Mouse (Mus musculus): ENCODE measurements around the gene Dhx16. TPM values are rescaled to one million over a fixed set of nuclear protein-coding genes. Genes with fewer than 3 reads are reported as not detected.
"Not testable (repeated sequence)": the region's sequence is repeated elsewhere in the genome, so short reads cannot be mapped to it uniquely, and the experiment has no call there.

The Dhx16 gene
- polyA plus RNA-seq, 1 experiment from 2014 or later = 44.2 TPM

GRCm38 (mm10) chr17:35919864-35920301 lies 40.3 kb downstream of the Dhx16 start:
- peak overlapping the region; percentile 95; the same call in 1 of the 2 replicates for H3K27ac ChIP-seq
- 34% methylated on average over 6 of the region's 6 CpGs for WGBS
- no peaks in the 10 kb centered on the region for H3K9me3 ChIP-seq
- no peak overlapping the region for H3K9ac ChIP-seq
- peaks cover 21% of the 10 kb centered on the region for H3K4me1 ChIP-seq (replicated peaks)
- H3K4me2 ChIP-seq (replicated peaks) = peak overlapping the region; percentile 76
- peaks cover 14% of the 10 kb centered on the region for H3K36me3 ChIP-seq
- H3K27me3 ChIP-seq (replicated peaks) = no peaks in the 10 kb centered on the region
- no peak for ATAC-seq
- H3K4me3 ChIP-seq (replicated peaks) = no peak overlapping the region

DNA sequence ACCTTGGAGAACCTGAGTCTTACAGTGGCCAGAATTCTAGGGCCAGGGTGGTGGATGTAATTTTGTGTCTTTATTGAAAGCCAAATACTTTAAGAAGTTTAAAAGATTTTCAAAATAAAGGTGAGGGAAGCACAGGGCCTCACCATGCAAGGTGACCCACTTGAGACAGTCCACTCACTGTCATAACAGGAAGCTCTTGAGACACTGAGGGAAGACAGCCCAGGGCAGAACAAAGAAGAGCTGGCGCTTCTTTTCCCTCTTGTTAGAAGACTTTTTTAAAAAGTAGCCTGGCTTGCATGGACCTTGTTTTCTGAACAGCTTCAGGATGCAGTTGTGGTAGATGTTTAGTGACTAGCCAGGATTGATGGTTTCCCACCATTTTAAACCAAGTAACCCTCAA lies 40.8 kb downstream of the Dhx16 start:
- H3K4me2 ChIP-seq (replicated peaks) = peak overlapping the region; percentile 76; the same call in 1 of the 2 replicates
- no peak overlapping the region for H3K9ac ChIP-seq
- no peaks in the 10 kb centered on the region for H3K27me3 ChIP-seq (replicated peaks)
- H3K27ac ChIP-seq = peak overlapping the region; percentile 95
- peaks cover 16% of the 10 kb centered on the region for H3K36me3 ChIP-seq
- no peak overlapping the region for H3K4me3 ChIP-seq (replicated peaks)
- WGBS = 42% methylated on average over 1 of the region's 1 CpGs
- no peak for ATAC-seq
- H3K4me1 ChIP-seq (replicated peaks) = peaks cover 21% of the 10 kb centered on the region
- no peaks in the 10 kb centered on the region for H3K9me3 ChIP-seq

GRCm38 (mm10) chr17:35920862-35921562 lies 41.4 kb downstream of the Dhx16 start:
- H3K27ac ChIP-seq = peak overlapping the region; percentile 95; the same call in 1 of the 2 replicates
- no peaks in the 10 kb centered on the region for H3K27me3 ChIP-seq (replicated peaks)
- H3K4me3 ChIP-seq (replicated peaks) = no peak overlapping the region
- no peak overlapping the region for H3K9ac ChIP-seq
- H3K4me2 ChIP-seq (replicated peaks) = no peak overlapping the region
- peaks cover 19% of the 10 kb centered on the region for H3K4me1 ChIP-seq (replicated peaks)
- 64% methylated on average over 5 of the region's 5 CpGs for WGBS
- peaks cover 16% of the 10 kb centered on the region for H3K36me3 ChIP-seq
- no peaks in the 10 kb centered on the region for H3K9me3 ChIP-seq
- no peak for ATAC-seq

DNA sequence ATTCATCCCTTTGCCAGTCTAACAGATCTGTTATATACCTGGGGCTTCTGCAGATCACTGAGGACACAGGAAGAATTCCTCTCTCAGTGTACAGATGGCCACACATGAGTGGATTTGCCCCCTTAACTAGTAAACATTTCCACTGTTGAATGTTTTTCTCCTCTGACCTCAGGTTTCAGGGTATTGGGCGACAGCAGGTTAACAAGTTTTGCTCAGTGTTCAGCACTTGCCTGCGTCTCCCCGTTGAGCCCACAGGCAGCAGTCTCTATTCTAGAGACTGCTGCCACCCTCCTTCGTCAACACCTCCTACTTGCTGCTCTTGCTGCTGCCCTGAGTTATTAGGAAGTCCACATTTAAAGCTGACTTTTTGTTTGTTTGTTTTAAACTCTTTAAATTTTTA lies 42.1 kb downstream of the Dhx16 start:
- H3K9ac ChIP-seq = no peak overlapping the region
- H3K27me3 ChIP-seq (replicated peaks) = no peaks in the 10 kb centered on the region
- ATAC-seq = no peak

DNA sequence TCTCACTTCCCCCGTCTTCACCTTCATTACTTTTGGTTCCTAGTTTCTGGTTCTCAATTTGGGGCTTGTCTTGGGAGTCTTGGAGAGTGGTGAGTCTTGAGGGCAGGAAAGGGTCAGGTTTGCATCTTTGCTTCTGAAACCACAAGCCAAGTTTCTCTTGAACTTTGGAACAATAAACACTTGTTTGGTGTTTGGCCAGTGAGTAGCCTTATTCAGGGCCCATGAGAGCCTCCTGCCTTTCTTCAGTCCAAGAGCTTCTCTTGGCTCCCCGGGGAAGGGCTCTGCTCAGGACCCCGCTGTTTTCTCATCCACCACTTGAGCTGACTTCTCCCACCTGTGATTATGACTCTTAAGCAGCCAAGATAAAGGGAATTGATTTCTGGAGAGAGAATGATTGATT lies 42.9 kb downstream of the Dhx16 start:
- Histone ChIP-seq H3K9me3 (no peaks in the 10 kb centered on the region), H3K36me3 (peaks cover 26% of the 10 kb centered on the region), H3K27ac (no peak overlapping the region), H3K4me1 (replicated peaks) (peaks cover 19% of the 10 kb centered on the region), H3K4me3 (replicated peaks) (no peak overlapping the region), H3K27me3 (replicated peaks) (no peaks in the 10 kb centered on the region), H3K4me2 (replicated peaks) (no peak overlapping the region), H3K9ac (no peak overlapping the region)
- WGBS = 79% methylated on average over 3 of the region's 3 CpGs
- ATAC-seq = no peak

More for the DNA sequence above, 42.1 kb downstream of the Dhx16 start:
- Histone ChIP-seq H3K4me3 (replicated peaks) (no peak overlapping the region), H3K4me1 (replicated peaks) (peaks cover 19% of the 10 kb centered on the region), H3K4me2 (replicated peaks) (no peak overlapping the region), H3K27ac (no peak overlapping the region), H3K36me3 (peaks cover 22% of the 10 kb centered on the region), H3K9me3 (no peaks in the 10 kb centered on the region)
- 82% methylated on average over 4 of the region's 4 CpGs for WGBS

GRCm38 (mm10) chr17:35923281-35923680 lies 43.7 kb downstream of the Dhx16 start:
- Histone ChIP-seq H3K27me3 (replicated peaks) (no peaks in the 10 kb centered on the region), H3K36me3 (peaks cover 33% of the 10 kb centered on the region), H3K4me2 (replicated peaks) (no peak overlapping the region), H3K4me3 (replicated peaks) (no peak overlapping the region), H3K9ac (no peak overlapping the region), H3K4me1 (replicated peaks) (peaks cover 19% of the 10 kb centered on the region), H3K27ac (no peak overlapping the region), H3K9me3 (no peaks in the 10 kb centered on the region)
- 95% methylated on average over 4 of the region's 4 CpGs for WGBS
- ATAC-seq = no peak

GRCm38 (mm10) chr17:35927471-35927870 lies 47.9 kb downstream of the Dhx16 start:
- H3K4me2 ChIP-seq (replicated peaks) = no peak overlapping the region
- WGBS = 40% methylated on average over 1 of the region's 1 CpGs
- no peaks in the 10 kb centered on the region for H3K9me3 ChIP-seq
- H3K36me3 ChIP-seq = peaks cover 58% of the 10 kb centered on the region
- no peaks in the 10 kb centered on the region for H3K27me3 ChIP-seq (replicated peaks)
- no peak overlapping the region for H3K9ac ChIP-seq
- H3K4me1 ChIP-seq (replicated peaks) = no peaks in the 10 kb centered on the region
- ATAC-seq = peak; percentile 33; the same call in 1 of the 2 replicates
- H3K4me3 ChIP-seq (replicated peaks) = no peak overlapping the region
- H3K27ac ChIP-seq = no peak overlapping the region

- Histone ChIP-seq H3K36me3 (peaks cover 47% of the 10 kb centered on the region), H3K4me3 (replicated peaks) (no peak overlapping the region), H3K27ac (no peak overlapping the region), H3K27me3 (replicated peaks) (no peaks in the 10 kb centered on the region), H3K9ac (no peak overlapping the region), H3K9me3 (no peaks in the 10 kb centered on the region), H3K4me2 (replicated peaks) (no peak overlapping the region), H3K4me1 (replicated peaks) (no peaks in the 10 kb centered on the region)
- ATAC-seq = no peak
- WGBS = 98% methylated on average over 2 of the region's 2 CpGs
Measured at GRCm38 (mm10) chr17:35929534-35929933, 49.9 kb downstream of the Dhx16 start.

DNA sequence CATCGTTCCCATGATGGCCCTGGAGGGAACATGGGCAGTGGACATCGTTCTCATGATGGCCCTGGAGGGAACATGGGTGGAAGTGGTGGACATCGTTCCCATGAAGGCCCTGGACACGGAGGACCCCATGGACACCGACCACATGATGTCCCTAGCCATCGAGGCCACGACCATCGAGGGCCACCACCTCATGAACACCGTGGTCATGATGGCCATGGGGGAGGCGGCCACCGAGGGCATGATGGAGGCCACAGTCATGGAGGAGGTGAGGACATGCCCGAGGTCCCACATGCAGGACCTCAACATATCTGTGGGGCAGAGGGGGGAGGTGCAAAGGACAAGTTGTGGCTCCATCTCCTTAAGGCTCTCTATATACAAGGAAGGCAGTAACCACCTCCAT lies 51.0 kb downstream of the Dhx16 start:
- H3K4me1 ChIP-seq (replicated peaks) = no peaks in the 10 kb centered on the region
- H3K9me3 ChIP-seq = no peaks in the 10 kb centered on the region
- no peaks in the 10 kb centered on the region for H3K27me3 ChIP-seq (replicated peaks)
- peaks cover 43% of the 10 kb centered on the region for H3K36me3 ChIP-seq
- ATAC-seq = peak; percentile 16; the same call in 1 of the 2 replicates
- H3K4me3 ChIP-seq (replicated peaks) = no peak overlapping the region
- no peak overlapping the region for H3K9ac ChIP-seq
- H3K4me2 ChIP-seq (replicated peaks) = no peak overlapping the region
- H3K27ac ChIP-seq = no peak overlapping the region
- WGBS = 93% methylated on average over 12 of the region's 12 CpGs

DNA sequence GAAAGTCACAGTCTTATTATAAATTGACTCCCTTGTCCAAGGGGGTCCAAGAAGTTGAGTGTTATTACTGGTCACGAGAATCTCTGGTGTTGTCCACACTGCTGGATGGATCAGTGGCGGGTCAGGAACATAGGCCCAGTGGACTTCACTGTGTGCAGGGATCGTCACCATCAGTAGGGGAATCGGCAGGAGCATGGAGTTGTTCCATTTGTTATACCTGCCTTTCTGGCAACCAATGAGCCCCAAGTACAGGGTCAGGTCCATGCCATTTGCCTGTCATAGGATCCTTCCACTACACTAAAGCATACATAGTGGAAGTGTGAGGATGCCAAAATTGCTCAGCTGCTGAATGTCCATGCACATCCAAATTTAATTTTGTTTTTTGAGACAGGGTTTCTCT lies 53.0 kb downstream of the Dhx16 start:
- H3K4me3 ChIP-seq (replicated peaks) = no peak overlapping the region
- no peaks in the 10 kb centered on the region for H3K9me3 ChIP-seq
- H3K27ac ChIP-seq = no peak overlapping the region
- ATAC-seq = no peak
- H3K9ac ChIP-seq = no peak overlapping the region
- no peak overlapping the region for H3K4me2 ChIP-seq (replicated peaks)
- 90% methylated on average over 4 of the region's 4 CpGs for WGBS
- H3K4me1 ChIP-seq (replicated peaks) = no peaks in the 10 kb centered on the region
- peaks cover 32% of the 10 kb centered on the region for H3K36me3 ChIP-seq
- no peaks in the 10 kb centered on the region for H3K27me3 ChIP-seq (replicated peaks)

- WGBS = 82% methylated on average over 14 of the region's 14 CpGs
- H3K4me3 ChIP-seq (replicated peaks); H3K4me1 ChIP-seq (replicated peaks); H3K27me3 ChIP-seq (replicated peaks); H3K4me2 ChIP-seq (replicated peaks); ATAC-seq; H3K9me3 ChIP-seq; H3K36me3 ChIP-seq; H3K9ac ChIP-seq; H3K27ac ChIP-seq: not testable (repeated sequence)
Measured at GRCm38 (mm10) chr17:35935763-35936162, 56.1 kb downstream of the Dhx16 start.

GRCm38 (mm10) chr17:35937700-35938348 lies 58.2 kb downstream of the Dhx16 start:
- Histone ChIP-seq H3K27me3 (replicated peaks) (no peaks in the 10 kb centered on the region), H3K4me1 (replicated peaks) (no peaks in the 10 kb centered on the region), H3K9me3 (no peaks in the 10 kb centered on the region), H3K9ac (no peak overlapping the region), H3K4me2 (replicated peaks) (no peak overlapping the region), H3K27ac (no peak overlapping the region), H3K4me3 (replicated peaks) (no peak overlapping the region), H3K36me3 (no peaks in the 10 kb centered on the region)
- 48% methylated on average over 2 of the region's 2 CpGs for WGBS
- peak; percentile 72 for ATAC-seq

DNA sequence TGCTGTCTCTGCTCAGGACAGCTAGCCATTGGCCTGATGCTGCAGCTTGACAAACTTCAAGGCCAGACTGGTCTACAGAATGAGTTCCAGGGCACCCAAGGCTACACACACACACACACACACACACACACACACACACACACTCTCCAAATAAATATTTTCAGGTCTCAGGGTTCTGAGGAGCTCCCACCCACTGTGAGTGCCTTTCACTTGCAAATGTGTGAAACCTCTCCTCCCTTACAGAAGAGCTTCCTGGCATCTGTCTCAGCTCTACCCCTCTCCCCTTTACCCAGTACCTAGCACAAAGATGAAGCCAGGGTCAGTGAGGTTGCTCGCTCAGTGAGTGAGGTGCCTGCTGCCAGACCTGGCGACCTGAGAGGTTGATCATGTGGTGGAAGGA lies 59.5 kb downstream of the Dhx16 start:
- no peaks in the 10 kb centered on the region for H3K9me3 ChIP-seq
- no peak overlapping the region for H3K4me2 ChIP-seq (replicated peaks)
- H3K4me3 ChIP-seq (replicated peaks) = no peak overlapping the region
- H3K36me3 ChIP-seq = no peaks in the 10 kb centered on the region
- H3K27ac ChIP-seq = no peak overlapping the region
- H3K4me1 ChIP-seq (replicated peaks) = no peaks in the 10 kb centered on the region
- no peaks in the 10 kb centered on the region for H3K27me3 ChIP-seq (replicated peaks)
- WGBS = 61% methylated on average over 2 of the region's 2 CpGs
- H3K9ac ChIP-seq = no peak overlapping the region
- no peak for ATAC-seq
